Comparison of ENCODE assay signal across 10 mouse cellular contexts in genomic region chr9:35312516-35312915, GRCm38 (mm10). TPM values are rescaled to one million over a fixed set of nuclear protein-coding genes. Genes with fewer than 3 reads are reported as not detected.
A peak's percentile ranks its signal among the peaks of the same experiment; 100 is the strongest.
DNase-seq lines count a peak whose midpoint lies in the region; ATAC-seq lines count a peak whose summit lies in the region.
"Had no signal": no experiment of that assay in that cellular context is flagged by ENCODE, and none has a peak within 500 bp of the region (broad histone marks: within the 10 kb centered on the region; RNA-seq: fewer than 3 reads in every experiment).

No protein-coding gene starts in this region.

- no peak overlapping the region for H3K9ac ChIP-seq in midbrain, embryonic 13.5 days (replicated peaks)
- H3K9ac ChIP-seq: hindbrain, embryonic 15.5 days; liver, embryonic 13.5 days had no signal

- no peak overlapping the region for H3K27ac ChIP-seq in midbrain, embryonic 13.5 days
- H3K27ac ChIP-seq: hindbrain, embryonic 15.5 days; liver, embryonic 13.5 days had no signal

- no peak for ATAC-seq in midbrain, embryonic 13.5 days

- DNase-seq in adrenal gland, adult 2 months = peak; percentile 21
- no peak for DNase-seq in adrenal gland, adult (ENCODE audit: inconsistent age in 2 of 2, low spot score in 1 of 2)
- peak; percentile 22 for DNase-seq in lung, postnatal 14 days
- DNase-seq in lung, adult 18-20 months = no peak
- peak; percentile 54 to 75 for DNase-seq in heart, adult 9 months (ENCODE audit: low spot score in 2 of 2)
- DNase-seq in testis, postnatal 14 days (ENCODE audit: low spot score) = peak; percentile 47
- no peak for DNase-seq in embryo, embryonic 11 days
- DNase-seq: liver, embryonic 13.5 days had no signal

- no peak overlapping the region for H3K4me3 ChIP-seq in midbrain, embryonic 13.5 days (replicated peaks)
- H3K4me3 ChIP-seq: hindbrain, embryonic 15.5 days; liver, embryonic 13.5 days had no signal

- no peaks in the 10 kb centered on the region for H3K9me3 ChIP-seq in midbrain, embryonic 13.5 days
- H3K9me3 ChIP-seq: hindbrain, embryonic 15.5 days; liver, embryonic 13.5 days had no signal

- H3K36me3 ChIP-seq in midbrain, embryonic 13.5 days = no peaks in the 10 kb centered on the region
- H3K36me3 ChIP-seq: hindbrain, embryonic 15.5 days; liver, embryonic 13.5 days had no signal

- H3K4me2 ChIP-seq in midbrain, embryonic 13.5 days (replicated peaks) = no peak overlapping the region
- H3K4me2 ChIP-seq: hindbrain, embryonic 15.5 days; liver, embryonic 13.5 days had no signal

- WGBS in midbrain, embryonic 13.5 days = 62% methylated on average over 3 of the region's 3 CpGs

- peaks cover 17% of the 10 kb centered on the region for H3K4me1 ChIP-seq in midbrain, embryonic 13.5 days (replicated peaks)
- H3K4me1 ChIP-seq: liver, embryonic 13.5 days had no signal

- peaks cover 25% of the 10 kb centered on the region for H3K27me3 ChIP-seq in midbrain, embryonic 13.5 days
- H3K27me3 ChIP-seq: liver, embryonic 13.5 days had no signal

RNA-seq across cellular contexts. Expression of gene Rpusd4, which starts 44.9 kb away (rescaled TPM):
- total RNA-seq in adrenal gland, adult 2 months (2021) = 10 to 100 TPM; 15.0 to 18.3 TPM
- 4.8 and 6.5 TPM in 2 replicates for polyA plus RNA-seq in adrenal gland, adult 2 months (2012; rRNA removed)
- polyA plus RNA-seq in midbrain, embryonic 13.5 days (2015; fragmentation: Nextera tagmentation; extraction: Ambion mirVana) = 20.3 and 24.1 TPM in 2 replicates

RNA-seq across cellular contexts. Expression of gene Fam118b, which starts 44.9 kb away (rescaled TPM):
- 10 to 100 TPM in 1 of 2 experiments, 1 to 10 TPM in 1; 9.1 to 15.1 TPM for total RNA-seq in adrenal gland, adult 2 months (2021)
- 3.8 and 4.0 TPM in 2 replicates for polyA plus RNA-seq in adrenal gland, adult 2 months (2012; rRNA removed)
- 83.1 and 86.8 TPM in 2 replicates for polyA plus RNA-seq in midbrain, embryonic 13.5 days (2015; fragmentation: Nextera tagmentation; extraction: Ambion mirVana)

Comparison
In these comparisons a context has a peak if more than half of its experiments do, and no peak if none do; other contexts are left out.
1. DNase-seq: peak in adrenal gland, adult 2 months (single experiment), lung, postnatal 14 days (single experiment), heart, adult 9 months (2 of 2) and testis, postnatal 14 days (single experiment); none in adrenal gland, adult (0 of 2), lung, adult 18-20 months (0 of 2) and embryo, embryonic 11 days (single experiment).
2. RNA of gene Fam118b, which starts 44.9 kb away (polyA plus RNA-seq): 83.1 to 86.8 TPM in midbrain, embryonic 13.5 days; 3.8 to 4.0 TPM in adrenal gland, adult 2 months; every median in the first group is over 10 times any median in the second.